Mouse (Mus musculus) c-Kit-negative CD71-positive TER-119-positive erythroid progenitor cells, embryonic 14.5 days (primary cell): Measurements from ENCODE around the gene Gabre.

Source experiments
- DNase-seq: peaks from one replicate; pipeline ENCODE4 v3.0.0-alpha.2; 2013; ENCODE audit warnings: low read depth, low spot score

Gabre gene

DNA sequence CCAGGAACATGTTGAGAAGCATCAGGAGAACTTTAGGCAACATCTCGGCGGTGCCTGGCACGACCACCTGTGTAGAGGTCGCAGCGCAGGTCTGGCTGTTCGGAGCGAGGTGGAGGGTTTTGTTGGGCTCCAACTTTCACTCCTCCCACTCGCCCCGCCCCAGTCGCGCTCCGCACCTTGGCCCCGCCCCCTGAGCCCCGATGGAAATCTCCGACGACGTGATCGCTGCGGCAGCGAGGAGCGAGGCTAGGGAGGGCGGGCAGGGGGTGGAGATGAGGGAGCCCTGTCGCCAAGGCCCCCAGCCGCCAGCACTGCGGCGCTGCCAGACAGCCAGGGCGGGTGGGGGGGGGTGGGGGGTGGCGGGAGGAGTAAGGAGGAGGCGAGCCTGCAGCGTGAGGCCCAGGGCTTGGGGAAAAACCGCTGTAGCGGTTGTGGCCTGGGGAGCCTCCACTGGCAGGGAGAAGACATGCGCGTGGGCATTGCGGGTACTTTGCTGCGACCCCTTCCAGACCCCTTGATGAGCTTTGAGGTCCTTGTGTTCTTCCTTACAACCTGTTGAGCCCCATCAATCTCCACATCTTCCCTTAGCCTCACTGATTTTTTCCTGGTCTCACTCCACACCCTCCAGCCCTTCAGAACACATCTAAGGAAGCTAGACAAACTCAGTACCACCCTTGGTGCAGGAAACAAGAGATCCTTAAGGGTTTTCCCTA is at the start of gene Gabre:
TSS of gene Gabre (minus strand) at position 145 of the 713 bp plus-strand sequence.
- no peak for DNase-seq

DNA sequence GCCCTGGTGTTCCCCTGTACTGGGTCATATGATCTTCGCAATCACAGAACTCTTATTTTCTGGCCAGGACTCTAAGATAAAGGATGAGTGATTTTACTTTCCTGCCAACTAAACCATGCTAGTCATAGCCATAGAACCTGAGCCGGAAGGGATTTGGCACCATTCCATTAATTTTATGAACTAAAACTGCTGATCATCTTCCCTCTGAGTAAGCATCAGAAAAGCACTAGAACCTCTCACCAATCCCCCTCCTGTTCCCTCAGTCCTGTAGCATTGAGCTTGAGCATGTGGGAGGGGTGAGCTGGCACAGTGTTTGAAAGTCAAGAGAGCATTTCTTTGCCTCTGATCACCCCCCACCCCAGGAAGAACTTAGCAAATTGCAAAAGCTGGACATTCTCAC is 23.2 kb upstream of the Gabre start:
- no peak for DNase-seq

DNA sequence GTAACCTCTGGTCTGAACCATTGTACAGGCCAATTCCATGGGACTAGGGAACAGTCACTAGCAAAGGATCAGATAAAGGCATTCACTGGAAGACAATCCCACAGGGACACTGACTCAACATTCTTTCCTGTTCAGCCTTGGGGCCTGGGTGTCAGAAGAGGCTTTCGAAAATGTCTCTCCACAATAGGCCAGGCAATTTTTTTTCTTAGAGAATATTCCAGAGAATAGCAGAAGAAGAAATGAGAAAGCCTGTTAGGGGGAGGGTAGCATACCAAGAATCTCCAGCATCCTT is 715 bp upstream of the Gabre start:
- DNase-seq = no peak

DNA sequence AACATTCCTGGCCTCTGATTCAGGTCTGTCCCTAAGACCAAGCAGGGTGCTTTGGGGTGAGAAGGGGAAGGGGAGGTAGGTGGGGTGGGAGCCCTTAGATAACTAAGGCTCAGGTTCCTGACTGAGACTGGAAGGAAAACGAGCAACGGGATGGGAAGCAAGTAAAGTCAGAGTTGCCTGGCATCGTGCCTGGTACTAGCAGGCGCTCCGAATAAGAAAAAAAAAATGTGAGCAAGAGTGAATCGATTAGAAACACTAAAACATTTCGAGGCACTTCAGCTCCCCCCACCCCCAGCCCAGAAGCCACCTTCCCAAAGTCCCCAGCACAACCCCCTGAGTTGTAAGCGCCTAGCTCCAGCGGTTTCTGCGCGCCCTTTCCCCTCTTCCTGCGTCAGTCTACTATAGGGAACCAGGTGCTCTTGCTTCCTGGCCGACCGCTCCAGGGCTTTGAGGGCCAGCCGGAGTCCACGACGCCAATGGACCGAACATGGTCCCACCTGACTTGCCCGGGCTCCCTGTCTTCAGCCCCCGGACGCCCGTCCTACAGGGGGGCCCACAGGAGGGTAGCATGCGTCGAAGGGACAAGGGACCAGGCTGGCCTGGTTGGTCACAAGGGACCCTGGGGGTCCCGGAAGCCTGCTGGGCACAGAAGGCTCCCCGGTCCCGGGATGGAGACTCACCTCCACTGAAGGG is 491 bp downstream of the Gabre start:
- DNase-seq = no peak

DNA sequence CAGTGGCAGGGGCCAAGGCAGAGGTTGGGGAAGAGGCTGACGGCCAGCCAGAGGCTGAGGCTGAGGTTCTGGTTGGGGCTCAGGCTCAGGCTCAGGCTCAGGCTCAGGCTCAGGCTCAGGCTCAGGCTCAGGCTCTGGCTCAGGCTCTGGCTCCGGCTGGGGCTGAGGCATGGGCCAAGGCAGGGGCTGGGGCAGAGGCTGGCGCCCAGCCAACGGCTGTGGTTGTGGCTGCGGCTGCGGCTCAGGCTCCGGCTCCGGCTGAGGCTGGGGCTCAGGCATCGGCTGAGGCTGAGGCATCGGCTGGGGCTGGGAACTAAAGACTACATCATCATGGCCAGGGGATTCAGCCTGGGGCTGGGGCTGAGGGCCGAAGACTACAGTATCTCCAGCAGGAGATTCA is 4.0 kb downstream of the Gabre start:
- no peak for DNase-seq

DNA sequence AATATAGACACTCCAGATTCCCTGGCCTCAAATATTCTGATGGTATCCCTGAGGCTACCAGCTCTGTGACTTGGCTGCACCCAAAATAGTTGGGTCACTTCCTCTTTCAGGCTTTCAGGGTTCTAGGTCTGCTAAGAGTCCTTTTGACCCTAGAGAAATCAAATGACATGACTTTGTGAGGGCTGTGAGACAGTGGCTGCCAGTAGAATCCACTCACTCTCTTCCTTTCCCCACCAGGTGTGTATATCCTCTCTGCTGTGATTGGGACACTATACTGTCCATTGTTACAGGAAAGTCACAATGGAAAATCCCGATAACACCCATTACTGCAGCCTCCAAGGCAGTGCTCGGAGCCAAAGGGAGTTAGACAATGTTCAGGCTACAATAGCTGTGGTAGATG is 52.9 kb downstream of the Gabre start, which contains the start of gene Magea4:
TSS of gene Magea4 (plus strand) at position 301 of the 400 bp plus-strand sequence.
- DNase-seq = no peak
